Mouse (Mus musculus) spleen, adult 2 months (tissue): ENCODE measurements around the gene Hmgn1.
A peak's percentile ranks its signal among the peaks of the same experiment; 100 is the strongest.

Experiments
- CTCF ChIP-seq: fragments of 200-500 bp; IDR thresholded peaks from 2 replicates; pipeline ENCODE4 v1.5.1; 2011; ENCODE audit warnings: mild to moderate bottlenecking, inconsistent platforms; ENCODE audit not compliant: insufficient read depth, insufficient read length, insufficient replicate concordance; ENCODE audit errors: extremely low read depth
- POLR2A ChIP-seq: fragments of 200-500 bp; IDR thresholded peaks from 2 replicates; pipeline ENCODE4 v1.6.1; 2011; ENCODE audit warnings: low read depth, low read length, inconsistent platforms

DNA sequence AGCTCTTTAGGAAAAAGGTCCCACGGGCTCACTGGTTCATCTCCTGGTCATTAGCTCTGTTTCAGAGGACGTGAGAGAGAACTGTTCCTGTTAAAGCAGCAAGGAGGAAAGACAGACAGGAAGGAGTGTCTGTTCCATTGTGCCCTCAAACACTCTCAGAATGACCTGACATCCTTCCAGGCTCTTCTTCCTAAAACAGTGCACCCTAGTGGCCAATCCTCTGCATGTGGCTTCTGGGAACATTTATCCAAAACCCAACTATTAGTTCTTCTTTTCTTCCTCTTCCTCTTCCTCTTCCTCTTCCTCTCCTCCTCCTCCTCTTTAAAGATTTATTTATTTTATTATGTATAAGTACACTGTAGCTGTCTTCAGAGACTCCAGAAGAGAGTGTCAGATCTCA is 24.5 kb downstream of the Hmgn1 start:
- TF ChIP-seq CTCF (peak; percentile 6; the same call in 1 of the 2 replicates), POLR2A (no peak)
